Mouse (Mus musculus): ENCODE measurements around the gene Use1. TPM values are rescaled to one million over a fixed set of nuclear protein-coding genes. Genes with fewer than 3 reads are reported as not detected.

Gene Use1
- polyA plus RNA-seq, 1 experiment from 2014 or later: 108 TPM

DNA sequence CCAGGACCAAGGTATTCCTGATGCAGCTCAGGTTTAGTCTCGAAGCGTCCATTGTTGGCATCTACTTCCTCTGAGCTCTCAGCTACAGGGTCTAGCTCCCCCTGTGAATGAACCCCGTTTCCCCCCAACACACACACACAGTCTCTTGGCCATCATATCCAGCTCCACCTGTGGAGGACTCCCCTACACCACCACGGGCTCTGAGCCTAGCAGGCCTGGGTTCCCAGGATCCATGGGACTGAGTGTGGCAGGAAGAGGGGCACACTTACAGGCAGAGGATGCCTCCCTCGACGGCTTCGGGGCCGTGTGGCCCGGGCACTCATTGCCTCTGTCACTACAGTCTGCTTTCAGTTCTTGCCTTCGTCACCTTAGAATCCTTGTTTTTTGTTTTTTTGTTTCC lies 28.4 kb downstream of the Use1 start:
- H3K9ac ChIP-seq (replicated peaks): no peak overlapping the region
- 81% methylated on average over 10 of the region's 10 CpGs for WGBS
- H3K27me3 ChIP-seq: no peaks in the 10 kb centered on the region
- peaks cover 17% of the 10 kb centered on the region for H3K36me3 ChIP-seq
- H3K27ac ChIP-seq: no peak overlapping the region
- ATAC-seq: no peak
- H3K4me2 ChIP-seq (replicated peaks): no peak overlapping the region
- no peak overlapping the region for H3K4me3 ChIP-seq (replicated peaks)
- peaks cover 14% of the 10 kb centered on the region for H3K4me1 ChIP-seq (replicated peaks)
- no peaks in the 10 kb centered on the region for H3K9me3 ChIP-seq

DNA sequence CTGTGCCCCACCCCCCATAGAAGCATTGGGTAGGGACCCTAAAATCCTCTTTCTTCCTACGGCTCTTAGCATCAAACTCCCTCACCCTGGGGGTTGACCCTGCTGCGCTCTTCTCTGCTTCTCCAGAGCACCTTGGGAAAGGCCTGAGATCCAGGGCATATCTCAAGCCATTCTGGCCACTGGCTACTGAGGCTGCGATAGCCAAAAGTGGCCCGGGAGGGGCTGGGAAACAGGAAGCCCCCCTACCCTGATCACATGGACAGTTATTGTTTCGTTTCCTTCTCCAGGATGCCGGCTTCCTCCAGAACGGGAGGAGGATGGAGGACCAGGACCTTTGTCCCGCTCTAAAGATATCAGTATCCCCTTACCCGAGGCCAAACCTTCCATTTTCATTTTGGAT lies 29.0 kb downstream of the Use1 start, which contains the start of gene Ushbp1:
Gene Ushbp1 (minus strand): TSS at position 174 of the 400 bp plus-strand sequence.
- Histone ChIP-seq H3K4me1 (replicated peaks) (peaks cover 14% of the 10 kb centered on the region), H3K4me2 (replicated peaks) (peak within 1 kb of the TSS; percentile 95), H3K36me3 (peaks cover 17% of the 10 kb centered on the region), H3K27me3 (no peaks in the 10 kb centered on the region), H3K9ac (replicated peaks) (no peak within 1 kb of the TSS), H3K27ac (peak within 1 kb of the TSS; percentile 41), H3K9me3 (no peaks in the 10 kb centered on the region), H3K4me3 (replicated peaks) (peak within 1 kb of the TSS; percentile 86)
- 93% methylated on average over 9 of the region's 9 CpGs for WGBS
- ATAC-seq: no peak

DNA sequence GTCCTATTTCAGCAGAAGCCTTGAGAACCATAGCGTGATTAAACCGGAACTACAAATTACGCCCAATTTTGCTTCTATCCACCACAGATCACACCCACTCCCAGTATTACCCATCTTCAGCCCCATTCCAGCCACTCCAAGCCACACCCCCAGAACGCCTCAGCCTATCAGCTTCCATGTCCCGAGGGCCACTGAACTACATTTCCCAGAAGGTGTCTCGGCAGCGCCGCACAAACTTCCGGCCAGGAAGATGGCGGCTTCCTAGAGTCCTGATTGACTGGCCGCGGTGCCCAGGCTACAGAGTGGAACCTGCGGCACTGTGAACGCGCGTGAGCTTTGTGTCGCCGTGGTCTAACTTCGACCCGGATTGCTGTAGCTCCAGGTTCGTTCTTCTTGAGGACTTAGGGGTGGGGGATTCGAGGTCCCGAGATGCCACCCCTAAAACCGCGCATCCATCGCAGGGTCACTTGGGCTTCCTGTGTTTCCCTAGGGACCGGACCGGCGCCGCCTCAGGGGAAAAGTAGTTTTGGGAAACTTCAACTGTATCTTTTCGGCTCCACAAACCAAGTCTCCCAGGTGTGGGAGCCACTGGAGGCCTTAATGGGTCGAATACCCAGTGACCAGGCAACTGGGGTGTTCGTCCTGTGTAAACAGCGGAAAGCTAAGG lies 30.1 kb downstream of the Use1 start, which contains the start of gene Babam1:
Gene Babam1 (plus strand): TSS at position 223 of the 667 bp plus-strand sequence.
- WGBS: under 1% methylated on average over 34 of the region's 34 CpGs
- Histone ChIP-seq H3K27me3 (no peaks in the 10 kb centered on the region), H3K4me3 (replicated peaks) (peak within 1 kb of the TSS; percentile 86), H3K4me2 (replicated peaks) (peak within 1 kb of the TSS; percentile 95), H3K27ac (peak within 1 kb of the TSS; percentile 56), H3K36me3 (peaks cover 17% of the 10 kb centered on the region), H3K9me3 (no peaks in the 10 kb centered on the region), H3K4me1 (replicated peaks) (peaks cover 14% of the 10 kb centered on the region), H3K9ac (replicated peaks) (peak within 1 kb of the TSS; percentile 84)
- ATAC-seq: peak; percentile 98

DNA sequence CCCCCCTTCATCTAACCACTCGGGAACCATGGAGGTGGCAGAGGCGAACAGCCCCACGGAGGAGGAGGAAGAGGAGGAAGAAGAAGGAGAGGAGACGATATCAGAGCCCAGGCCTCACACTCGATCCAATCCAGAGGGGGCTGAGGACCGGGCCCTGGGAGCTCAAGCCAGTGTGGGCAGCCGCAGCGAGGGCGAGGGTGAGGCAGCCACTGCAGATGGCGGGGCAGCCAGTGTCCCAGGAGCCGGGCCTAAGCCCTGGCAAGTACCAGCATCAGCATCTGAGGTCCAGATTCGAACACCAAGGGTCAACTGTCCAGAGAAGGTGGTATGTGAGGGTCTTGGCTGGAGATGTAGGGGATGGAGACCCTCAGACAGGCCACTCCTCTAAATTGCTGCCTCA lies 31.1 kb downstream of the Use1 start:
- peak overlapping the region; percentile 86 for H3K4me3 ChIP-seq (replicated peaks)
- H3K27ac ChIP-seq: no peak overlapping the region
- no peak for ATAC-seq
- peaks cover 14% of the 10 kb centered on the region for H3K4me1 ChIP-seq (replicated peaks)
- no peaks in the 10 kb centered on the region for H3K27me3 ChIP-seq
- peak overlapping the region; percentile 95 for H3K4me2 ChIP-seq (replicated peaks)
- H3K36me3 ChIP-seq: peaks cover 17% of the 10 kb centered on the region
- no peaks in the 10 kb centered on the region for H3K9me3 ChIP-seq
- WGBS: 84% methylated on average over 12 of the region's 12 CpGs
- H3K9ac ChIP-seq (replicated peaks): peak overlapping the region; percentile 84; the same call in 1 of the 2 replicates

DNA sequence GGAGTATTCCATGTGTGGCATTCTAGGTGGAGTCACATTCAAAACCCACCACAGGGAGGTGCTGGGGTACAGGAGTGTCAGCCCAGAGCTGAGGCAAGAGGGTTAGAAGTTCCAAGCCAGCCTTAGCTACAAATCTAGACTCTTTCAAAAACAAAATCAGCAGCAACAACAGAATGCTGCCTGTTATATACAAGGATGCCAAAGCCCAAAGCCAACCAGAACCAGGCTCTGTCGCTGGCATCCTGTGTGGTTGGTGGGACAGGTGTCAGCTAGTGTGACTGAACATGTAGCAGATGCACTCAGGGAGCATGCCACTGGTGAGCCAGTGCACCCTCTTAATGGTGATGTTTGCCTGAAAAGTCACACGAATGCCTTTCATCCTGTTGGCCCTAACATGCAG lies 34.2 kb downstream of the Use1 start:
- Histone ChIP-seq H3K9ac (replicated peaks) (no peak overlapping the region), H3K9me3 (no peaks in the 10 kb centered on the region), H3K27ac (no peak overlapping the region), H3K4me2 (replicated peaks) (no peak overlapping the region), H3K36me3 (peaks cover 31% of the 10 kb centered on the region), H3K4me1 (replicated peaks) (peaks cover 21% of the 10 kb centered on the region), H3K4me3 (replicated peaks) (no peak overlapping the region), H3K27me3 (no peaks in the 10 kb centered on the region)
- no peak for ATAC-seq
- WGBS: 96% methylated on average over 2 of the region's 2 CpGs

DNA sequence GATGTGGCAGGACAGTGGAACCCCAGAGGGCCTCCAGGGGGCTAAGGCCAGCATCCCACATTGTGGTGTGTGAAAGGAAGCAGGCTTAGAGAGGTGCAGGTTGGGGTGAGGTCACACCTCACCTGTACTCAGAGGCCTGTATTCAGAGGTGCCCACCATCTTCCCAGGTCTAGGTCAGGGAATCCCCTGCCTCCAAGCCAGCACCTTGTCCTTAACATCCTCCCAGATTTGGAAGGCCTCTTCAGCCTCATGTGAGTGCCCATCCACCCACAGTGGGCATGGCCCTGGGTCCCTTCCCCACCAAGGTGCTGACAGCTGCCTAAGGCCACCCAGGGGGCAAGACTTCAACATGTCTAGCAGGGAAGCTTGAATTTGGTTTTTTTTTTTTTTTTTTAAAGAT lies 34.8 kb downstream of the Use1 start:
- Histone ChIP-seq H3K4me2 (replicated peaks) (no peak overlapping the region), H3K27ac (no peak overlapping the region), H3K9me3 (no peaks in the 10 kb centered on the region), H3K36me3 (peaks cover 31% of the 10 kb centered on the region), H3K9ac (replicated peaks) (no peak overlapping the region), H3K4me3 (replicated peaks) (no peak overlapping the region), H3K4me1 (replicated peaks) (peaks cover 23% of the 10 kb centered on the region), H3K27me3 (no peaks in the 10 kb centered on the region)
- ATAC-seq: no peak

DNA sequence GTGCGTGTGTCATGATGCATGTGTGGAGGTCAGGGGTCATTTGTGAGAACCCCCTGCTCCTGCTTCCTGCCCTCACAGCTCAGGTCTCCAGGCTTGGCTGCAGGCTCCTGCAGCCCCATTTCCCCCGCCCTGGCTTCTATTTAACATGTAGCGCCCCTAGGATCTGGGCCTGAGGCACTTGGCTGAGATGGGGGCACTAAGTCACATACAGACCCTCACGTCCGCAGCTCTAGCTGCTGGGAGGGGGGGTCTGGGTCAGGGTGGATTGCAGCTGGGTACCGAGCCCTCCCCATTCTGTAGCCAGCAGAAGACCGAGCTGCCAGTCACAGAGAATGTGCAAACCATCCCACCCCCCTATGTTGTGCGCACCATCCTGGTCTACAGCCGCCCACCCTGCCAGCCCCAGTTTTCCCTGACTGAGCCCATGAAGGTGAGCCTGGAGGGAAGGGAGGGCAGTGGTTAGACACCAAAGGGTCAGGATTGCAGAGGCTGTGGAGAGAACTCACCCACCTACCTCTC lies 35.9 kb downstream of the Use1 start:
- no peak overlapping the region for H3K4me2 ChIP-seq (replicated peaks)
- H3K36me3 ChIP-seq: peaks cover 31% of the 10 kb centered on the region
- peaks cover 28% of the 10 kb centered on the region for H3K4me1 ChIP-seq (replicated peaks)
- 86% methylated on average over 9 of the region's 9 CpGs for WGBS
- H3K4me3 ChIP-seq (replicated peaks): no peak overlapping the region
- H3K9me3 ChIP-seq: no peaks in the 10 kb centered on the region
- H3K27me3 ChIP-seq: no peaks in the 10 kb centered on the region
- no peak overlapping the region for H3K27ac ChIP-seq
- no peak for ATAC-seq
- no peak overlapping the region for H3K9ac ChIP-seq (replicated peaks)

DNA sequence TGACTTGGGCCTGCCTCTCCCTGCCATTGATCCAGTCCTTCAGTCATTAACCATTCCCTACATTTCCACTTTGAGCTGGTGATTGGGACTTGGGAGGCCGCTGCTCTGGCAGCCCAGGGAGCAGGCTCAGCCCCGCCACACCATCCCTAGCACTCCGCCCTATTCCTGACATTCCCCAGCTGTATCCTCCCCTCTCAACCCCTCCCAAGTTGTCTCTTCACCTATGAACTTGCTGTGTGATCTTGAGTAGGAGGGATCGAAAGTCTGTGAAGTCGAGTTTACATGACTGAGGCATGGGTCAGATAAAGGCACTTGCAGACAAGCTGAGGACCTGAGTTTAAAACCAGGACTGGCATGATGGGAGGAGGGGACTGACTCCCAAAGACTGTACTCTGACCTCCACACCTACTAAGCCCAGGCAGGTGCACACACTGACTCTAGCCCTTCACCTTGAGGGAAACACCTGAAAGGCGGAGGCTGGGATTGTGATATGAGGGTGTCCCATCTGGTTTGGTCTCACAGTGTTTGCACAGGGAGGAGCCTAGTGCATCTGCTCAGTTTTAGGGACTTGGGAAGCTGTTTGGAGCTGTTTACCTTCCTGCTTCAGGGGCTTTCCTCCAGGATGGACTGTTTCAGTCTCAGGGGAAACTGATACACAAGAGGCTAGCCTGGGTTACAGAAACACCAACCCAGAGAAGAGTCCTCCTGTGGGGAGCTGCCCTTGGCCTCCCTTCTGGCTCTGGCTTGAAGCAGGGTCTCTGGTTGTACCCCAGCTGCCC lies 36.6 kb downstream of the Use1 start:
- no peak for ATAC-seq

DNA sequence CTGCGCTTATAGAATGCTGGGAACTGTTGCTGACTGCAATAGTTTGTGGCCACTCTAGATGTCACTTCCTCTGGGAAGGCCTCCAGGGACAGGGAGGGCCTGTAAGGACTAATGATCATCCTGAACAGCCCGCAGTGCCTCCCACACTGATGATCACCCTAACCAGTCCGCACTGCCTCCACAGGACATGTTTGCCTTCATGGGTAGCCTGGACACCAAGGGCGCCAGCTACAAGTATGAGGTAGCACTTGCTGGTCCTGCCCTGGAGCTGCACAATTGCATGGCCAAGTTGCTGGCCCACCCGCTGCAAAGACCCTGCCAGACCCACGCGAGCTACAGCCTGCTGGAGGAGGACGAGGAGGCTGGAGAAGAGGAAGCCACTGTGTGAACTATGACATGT lies 37.4 kb downstream of the Use1 start:
- Histone ChIP-seq H3K27ac (no peak overlapping the region), H3K4me1 (replicated peaks) (peaks cover 26% of the 10 kb centered on the region), H3K9me3 (no peaks in the 10 kb centered on the region), H3K27me3 (no peaks in the 10 kb centered on the region), H3K9ac (replicated peaks) (no peak overlapping the region), H3K4me3 (replicated peaks) (no peak overlapping the region), H3K36me3 (peaks cover 30% of the 10 kb centered on the region), H3K4me2 (replicated peaks) (no peak overlapping the region)
- WGBS: 91% methylated on average over 8 of the region's 8 CpGs
- ATAC-seq: no peak

More for the DNA sequence above, 36.6 kb downstream of the Use1 start:
- Histone ChIP-seq H3K4me2 (replicated peaks) (no peak overlapping the region), H3K27me3 (no peaks in the 10 kb centered on the region), H3K36me3 (peaks cover 32% of the 10 kb centered on the region), H3K9ac (replicated peaks) (no peak overlapping the region), H3K9me3 (no peaks in the 10 kb centered on the region), H3K4me1 (replicated peaks) (peaks cover 26% of the 10 kb centered on the region), H3K4me3 (replicated peaks) (no peak overlapping the region), H3K27ac (no peak overlapping the region)
- WGBS: 89% methylated on average over 6 of the region's 6 CpGs

DNA sequence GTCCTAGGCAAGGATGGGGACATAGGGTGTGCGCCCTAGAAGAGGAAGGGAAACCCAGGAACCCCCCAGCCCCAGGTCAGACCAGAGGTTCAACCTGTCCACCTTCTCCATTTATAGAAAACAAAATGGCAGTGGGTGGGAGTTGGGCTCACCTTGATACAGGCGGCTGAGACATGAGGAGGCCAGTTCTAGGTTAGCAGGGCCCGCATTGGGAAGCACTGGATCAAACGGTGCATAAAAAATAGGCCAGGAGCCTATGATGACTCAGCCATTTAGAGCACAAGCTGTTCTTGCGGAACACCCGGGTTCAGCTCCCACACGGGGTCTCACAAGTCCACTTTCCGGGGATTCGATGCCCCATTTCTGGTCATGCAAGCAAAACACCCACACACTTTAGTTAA lies 38.3 kb downstream of the Use1 start:
- peaks cover 26% of the 10 kb centered on the region for H3K4me1 ChIP-seq (replicated peaks)
- no peak overlapping the region for H3K9ac ChIP-seq (replicated peaks)
- WGBS: 87% methylated on average over 9 of the region's 9 CpGs
- no peak overlapping the region; the same call in 1 of the 2 replicates for H3K4me2 ChIP-seq (replicated peaks)
- H3K4me3 ChIP-seq (replicated peaks): peak overlapping the region; percentile 53; the same call in 1 of the 2 replicates
- H3K27ac ChIP-seq: no peak overlapping the region
- no peaks in the 10 kb centered on the region for H3K27me3 ChIP-seq
- ATAC-seq: no peak
- peaks cover 23% of the 10 kb centered on the region; the same call in 1 of the 2 replicates for H3K36me3 ChIP-seq
- no peaks in the 10 kb centered on the region for H3K9me3 ChIP-seq

DNA sequence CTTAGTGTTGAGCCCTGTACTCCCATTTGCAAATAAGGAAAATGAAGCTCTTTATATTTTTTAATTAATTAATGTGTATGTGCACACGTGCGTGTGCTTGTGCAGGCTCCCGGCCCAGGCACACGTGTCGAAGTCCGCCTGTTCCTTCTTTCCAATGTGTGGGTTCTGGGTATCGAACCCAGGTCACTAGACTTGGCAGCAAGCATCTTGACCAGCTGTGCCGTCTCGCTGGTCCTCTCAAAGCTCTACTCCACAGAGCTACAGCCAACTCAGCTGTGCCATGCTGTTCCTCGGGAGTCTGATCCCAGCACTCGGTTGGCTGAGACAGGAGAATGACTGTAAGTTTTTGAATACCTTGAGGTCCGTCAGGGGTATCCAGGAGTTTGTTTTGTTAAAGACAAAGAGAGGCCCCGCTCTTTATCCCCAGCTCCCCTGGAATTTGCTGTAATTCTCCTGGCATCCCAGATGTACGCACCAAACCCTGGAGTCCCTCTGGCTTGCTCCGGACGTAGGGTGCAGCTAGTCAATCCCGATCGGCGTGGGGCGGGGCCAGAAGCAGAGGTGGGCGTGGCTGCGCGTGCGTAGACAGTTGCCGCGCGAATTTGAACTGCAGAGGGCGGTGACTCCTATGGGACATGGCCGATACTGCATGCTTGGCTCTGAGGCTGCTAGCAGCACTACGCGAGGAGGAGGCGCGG lies 38.9 kb downstream of the Use1 start, which contains the start of gene Ankle1:
Gene Ankle1 (plus strand): TSS at position 610 of the 698 bp plus-strand sequence.
- peak; percentile 91 for ATAC-seq
- Histone ChIP-seq H3K36me3 (peaks cover 22% of the 10 kb centered on the region; the same call in 1 of the 2 replicates), H3K4me1 (replicated peaks) (peaks cover 26% of the 10 kb centered on the region), H3K9ac (replicated peaks) (peak within 1 kb of the TSS; percentile 60), H3K27me3 (no peaks in the 10 kb centered on the region), H3K4me3 (replicated peaks) (peak within 1 kb of the TSS; percentile 53), H3K27ac (no peak within 1 kb of the TSS), H3K4me2 (replicated peaks) (peak within 1 kb of the TSS; percentile 94), H3K9me3 (no peaks in the 10 kb centered on the region)
- WGBS: 16% methylated on average over 33 of the region's 33 CpGs

All from midbrain, embryonic 13.5 days (tissue).